Mouse (Mus musculus) heart, embryonic 15.5 days (tissue): Measurements from ENCODE around the gene Slc29a4. TPM values are rescaled to one million over a fixed set of nuclear protein-coding genes. Genes with fewer than 3 reads are reported as not detected.

Experiments
- ATAC-seq: fragments of 200-750 bp; cut with Nextera tagmentation; replicated peaks from 2 replicates; pipeline ENCODE4 v1.8.0; 2017; ENCODE audit warnings: low read depth, moderate TSS enrichment; ENCODE audit not compliant: insufficient number of reproducible peaks, insufficient read depth, low FRiP score
- H3K27ac ChIP-seq: fragments of 300-500 bp; sonication (generic); 2 replicates; pipeline ENCODE4 v1.5.1; 2015; ENCODE audit warnings: mild to moderate bottlenecking, inconsistent platforms
- H3K27me3 ChIP-seq: fragments of 300-500 bp; sonication (generic); 2 replicates; pipeline ENCODE4 v1.6.1; 2015; ENCODE audit warnings: inconsistent platforms
- H3K36me3 ChIP-seq: fragments of 300-500 bp; sonication (generic); 2 replicates; pipeline ENCODE4 v1.6.1; 2015; ENCODE audit warnings: mild to moderate bottlenecking, inconsistent platforms
- H3K4me1 ChIP-seq: fragments of 300-500 bp; sonication (generic); replicated peaks from 2 replicates; pipeline ENCODE4 v1.6.1; 2015; ENCODE audit warnings: inconsistent platforms
- H3K4me2 ChIP-seq: fragments of 300-500 bp; sonication (generic); 2 replicates; pipeline ENCODE4 v1.6.1; 2015; ENCODE audit warnings: inconsistent platforms, mild to moderate bottlenecking, moderate library complexity
- H3K4me3 ChIP-seq: fragments of 300-500 bp; sonication (generic); 2 replicates; pipeline ENCODE4 v1.5.1; 2015; ENCODE audit warnings: mild to moderate bottlenecking, inconsistent platforms
- H3K9ac ChIP-seq: fragments of 300-500 bp; sonication (generic); 2 replicates; pipeline ENCODE4 v1.6.1; 2015; ENCODE audit warnings: mild to moderate bottlenecking, inconsistent platforms
- H3K9me3 ChIP-seq: fragments of 300-500 bp; sonication (generic); replicated peaks from 2 replicates; pipeline ENCODE4 v1.6.1; 2016; ENCODE audit warnings: inconsistent platforms
- WGBS: fragments of 180-500 bp; shearing (Covaris S2); methylation state at CpG from one replicate; pipeline ENCODE4 v1.1.7; 2015; ENCODE audit warnings: mixed read lengths; 5-methylcytosine and 5-hydroxymethylcytosine counted together
- polyA plus RNA-seq: library from polyadenylated mRNA; unstranded; fragments of >200 nt; fragmentation: Nextera tagmentation; extraction: Ambion mirVana; gene quantifications from 2 replicates; pipeline ENCODE4 v1.2.1, GENCODE M21; 2015

Slc29a4 gene
- polyA plus RNA-seq, 1 experiment from 2014 or later: 1.1 TPM

GRCm38 (mm10) chr5:142750173-142750572 lies 57.9 kb downstream of the Slc29a4 start:
- Histone ChIP-seq H3K27ac (no peak overlapping the region), H3K4me1 (no peaks in the 10 kb centered on the region; the same call in none of the 2 replicates), H3K36me3 (peaks cover 60% of the 10 kb centered on the region), H3K4me2 (no peak overlapping the region), H3K27me3 (no peaks in the 10 kb centered on the region), H3K9me3 (no peaks in the 10 kb centered on the region), H3K4me3 (no peak overlapping the region), H3K9ac (no peak overlapping the region)
- no peak; the same call in 1 of the 2 replicates for ATAC-seq
- WGBS: 75% methylated on average over 11 of the region's 11 CpGs

- no peak overlapping the region for H3K9ac ChIP-seq
- H3K4me2 ChIP-seq: no peak overlapping the region
- no peaks in the 10 kb centered on the region for H3K9me3 ChIP-seq
- H3K27me3 ChIP-seq: no peaks in the 10 kb centered on the region
- H3K4me3 ChIP-seq: no peak overlapping the region
- 58% methylated on average over 13 of the region's 13 CpGs for WGBS
- H3K36me3 ChIP-seq: peaks cover 68% of the 10 kb centered on the region
- ATAC-seq: no peak
- H3K27ac ChIP-seq: no peak overlapping the region
- no peaks in the 10 kb centered on the region; the same call in 1 of the 2 replicates for H3K4me1 ChIP-seq
These were observed 59.9 kb downstream of the Slc29a4 start for GRCm38 (mm10) chr5:142752241-142752640.

- H3K9ac ChIP-seq: no peak overlapping the region
- peaks cover 83% of the 10 kb centered on the region for H3K36me3 ChIP-seq
- H3K4me3 ChIP-seq: no peak overlapping the region
- H3K9me3 ChIP-seq: no peaks in the 10 kb centered on the region
- WGBS: 90% methylated on average over 8 of the region's 8 CpGs
- H3K27me3 ChIP-seq: no peaks in the 10 kb centered on the region
- no peaks in the 10 kb centered on the region for H3K4me1 ChIP-seq
- ATAC-seq: no peak
- no peak overlapping the region for H3K27ac ChIP-seq
- H3K4me2 ChIP-seq: no peak overlapping the region
These were observed 67.5 kb downstream of the Slc29a4 start for GRCm38 (mm10) chr5:142759786-142760185.

- no peak overlapping the region for H3K4me2 ChIP-seq
- no peak overlapping the region for H3K4me3 ChIP-seq
- no peak overlapping the region for H3K9ac ChIP-seq
- no peak overlapping the region for H3K27ac ChIP-seq
- H3K36me3 ChIP-seq: peaks cover 86% of the 10 kb centered on the region
- no peaks in the 10 kb centered on the region for H3K27me3 ChIP-seq
- no peak for ATAC-seq
- no peaks in the 10 kb centered on the region for H3K9me3 ChIP-seq
- no peaks in the 10 kb centered on the region for H3K4me1 ChIP-seq
- 87% methylated on average over 16 of the region's 16 CpGs for WGBS
These were observed 69.1 kb downstream of the Slc29a4 start for GRCm38 (mm10) chr5:142761326-142761983.

GRCm38 (mm10) chr5:142762082-142762807 lies 69.9 kb downstream of the Slc29a4 start:
- WGBS: 92% methylated on average over 21 of the region's 21 CpGs
- no peak for ATAC-seq
- no peak overlapping the region for H3K4me2 ChIP-seq
- H3K9ac ChIP-seq: no peak overlapping the region
- no peaks in the 10 kb centered on the region for H3K4me1 ChIP-seq
- no peaks in the 10 kb centered on the region for H3K27me3 ChIP-seq
- H3K9me3 ChIP-seq: no peaks in the 10 kb centered on the region
- peaks cover 79% of the 10 kb centered on the region for H3K36me3 ChIP-seq
- H3K27ac ChIP-seq: no peak overlapping the region
- H3K4me3 ChIP-seq: no peak overlapping the region

- H3K27ac ChIP-seq: no peak overlapping the region
- no peak overlapping the region for H3K4me2 ChIP-seq
- WGBS: 63% methylated on average over 11 of the region's 11 CpGs
- H3K9ac ChIP-seq: no peak overlapping the region
- H3K9me3 ChIP-seq: no peaks in the 10 kb centered on the region
- H3K36me3 ChIP-seq: peaks cover 70% of the 10 kb centered on the region
- H3K27me3 ChIP-seq: no peaks in the 10 kb centered on the region
- no peak overlapping the region for H3K4me3 ChIP-seq
- ATAC-seq: no peak
- peaks cover 11% of the 10 kb centered on the region for H3K4me1 ChIP-seq
These were observed 72.0 kb downstream of the Slc29a4 start for GRCm38 (mm10) chr5:142764306-142764705.

GRCm38 (mm10) chr5:142764889-142765288 lies 72.6 kb downstream of the Slc29a4 start:
- 83% methylated on average over 15 of the region's 15 CpGs for WGBS
- H3K4me1 ChIP-seq: peaks cover 17% of the 10 kb centered on the region
- no peak overlapping the region for H3K9ac ChIP-seq
- H3K9me3 ChIP-seq: no peaks in the 10 kb centered on the region
- no peak overlapping the region for H3K4me2 ChIP-seq
- no peak for ATAC-seq
- no peak overlapping the region for H3K27ac ChIP-seq
- H3K36me3 ChIP-seq: peaks cover 65% of the 10 kb centered on the region
- no peaks in the 10 kb centered on the region for H3K27me3 ChIP-seq
- no peak overlapping the region for H3K4me3 ChIP-seq

GRCm38 (mm10) chr5:142766708-142767107 lies 74.4 kb downstream of the Slc29a4 start:
- no peaks in the 10 kb centered on the region for H3K27me3 ChIP-seq
- H3K4me1 ChIP-seq: peaks cover 35% of the 10 kb centered on the region
- no peak for ATAC-seq
- no peak overlapping the region for H3K9ac ChIP-seq
- no peak overlapping the region for H3K4me3 ChIP-seq
- 87% methylated on average over 3 of the region's 3 CpGs for WGBS
- H3K27ac ChIP-seq: no peak overlapping the region
- H3K4me2 ChIP-seq: no peak overlapping the region
- H3K36me3 ChIP-seq: peaks cover 62% of the 10 kb centered on the region
- H3K9me3 ChIP-seq: no peaks in the 10 kb centered on the region

- H3K4me3 ChIP-seq: no peak overlapping the region
- no peaks in the 10 kb centered on the region for H3K27me3 ChIP-seq
- H3K27ac ChIP-seq: no peak overlapping the region
- no peak overlapping the region for H3K9ac ChIP-seq
- H3K4me1 ChIP-seq: peaks cover 40% of the 10 kb centered on the region
- 18% methylated on average over 7 of the region's 7 CpGs for WGBS
- no peaks in the 10 kb centered on the region for H3K9me3 ChIP-seq
- no peak overlapping the region for H3K4me2 ChIP-seq
- H3K36me3 ChIP-seq: peaks cover 63% of the 10 kb centered on the region
- 0 out of 2 replicates have a peak, but pooled peaks have one; percentile 21 for ATAC-seq
These were observed 75.6 kb downstream of the Slc29a4 start for GRCm38 (mm10) chr5:142767937-142768336.

- peaks cover 63% of the 10 kb centered on the region for H3K36me3 ChIP-seq
- no peak overlapping the region for H3K4me3 ChIP-seq
- H3K4me1 ChIP-seq: peaks cover 40% of the 10 kb centered on the region
- ATAC-seq: no peak
- H3K27ac ChIP-seq: peak overlapping the region; percentile 49
- no peaks in the 10 kb centered on the region for H3K9me3 ChIP-seq
- H3K4me2 ChIP-seq: no peak overlapping the region
- H3K27me3 ChIP-seq: no peaks in the 10 kb centered on the region
- no peak overlapping the region for H3K9ac ChIP-seq
- WGBS: 44% methylated on average over 10 of the region's 10 CpGs
These were observed 76.3 kb downstream of the Slc29a4 start for GRCm38 (mm10) chr5:142768352-142769267.

- peaks cover 40% of the 10 kb centered on the region for H3K4me1 ChIP-seq
- H3K27me3 ChIP-seq: no peaks in the 10 kb centered on the region
- 0 out of 2 replicates have a peak overlapping the region, but pooled peaks have one; percentile 5 for H3K4me2 ChIP-seq
- no peak overlapping the region for H3K4me3 ChIP-seq
- ATAC-seq: no peak
- no peaks in the 10 kb centered on the region for H3K9me3 ChIP-seq
- 40% methylated on average over 5 of the region's 5 CpGs for WGBS
- H3K9ac ChIP-seq: no peak overlapping the region
- peaks cover 63% of the 10 kb centered on the region for H3K36me3 ChIP-seq
- peak overlapping the region; percentile 49 for H3K27ac ChIP-seq
These were observed 77.3 kb downstream of the Slc29a4 start for GRCm38 (mm10) chr5:142769641-142770040.
